Mouse (Mus musculus): Measurements from ENCODE around the gene Pick1. TPM values are rescaled to one million over a fixed set of nuclear protein-coding genes. Genes with fewer than 3 reads are reported as not detected.

The Pick1 gene
- polyA plus RNA-seq, 1 experiment, result 29.8 TPM

DNA sequence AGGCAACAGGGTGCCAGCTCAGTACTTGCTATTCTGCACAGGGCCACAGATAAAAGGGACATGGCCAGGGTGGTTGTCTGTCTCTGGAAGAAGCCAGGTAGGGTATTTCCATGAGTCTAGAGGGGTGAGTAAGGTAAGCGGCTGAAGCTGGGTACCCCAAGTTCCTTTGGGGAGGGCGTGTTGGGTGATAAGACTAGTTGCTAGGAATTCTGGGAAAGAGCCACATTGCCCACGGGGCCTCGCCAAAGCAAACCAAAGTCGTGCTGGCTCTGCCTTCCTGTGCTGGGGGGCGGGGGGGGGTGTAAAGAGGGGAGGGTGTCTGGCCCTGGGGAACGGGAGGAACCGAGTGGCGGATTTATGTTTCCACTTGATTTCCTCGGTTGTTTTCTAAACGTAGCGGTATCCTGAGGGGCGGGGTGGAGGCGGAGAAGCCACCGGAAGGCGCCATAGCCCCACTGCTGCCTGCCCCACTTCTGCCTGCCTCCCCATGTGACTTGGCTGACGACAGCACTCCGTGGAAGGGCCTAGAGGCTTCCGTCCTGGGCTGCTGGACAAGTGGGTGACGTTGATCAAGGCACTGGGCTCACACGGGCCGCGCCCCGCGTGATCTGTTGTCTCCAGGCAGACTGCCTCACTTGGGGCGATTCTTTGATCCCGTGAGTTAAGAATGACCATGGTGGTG is 20.1 kb upstream of the Pick1 start:
- peak; percentile 84 for DNase-seq
- H3K27me3 ChIP-seq (replicated peaks; ENCODE audit: control insufficient read depth, insufficient read depth, low read length), result no peaks in the 10 kb centered on the region
- 0 out of 2 replicates have a peak, but pooled peaks cover 2% of the 10 kb centered on the region for H3K4me1 ChIP-seq (ENCODE audit: control insufficient read depth, insufficient read depth, low read length)
- 58% methylated on average over 27 of the region's 27 CpGs for WGBS
- no peaks in the 10 kb centered on the region for H3K36me3 ChIP-seq (ENCODE audit: control insufficient read depth, insufficient read depth, low read length)
- no peak for TF ChIP-seq CTCF (conservative IDR thresholded peaks at IDR 0.05; ENCODE audit: insufficient read depth, insufficient read length, low read depth, low read length)
- TF ChIP-seq POLR2A (IDR thresholded peaks at IDR 0.05; ENCODE audit: low read depth, low read length), result no peak
- H3K4me3 ChIP-seq (ENCODE audit: insufficient read depth, low read depth, low read length), result peak overlapping the region; percentile 31
- peak overlapping the region; percentile 39; the same call in 1 of the 2 replicates for H3K27ac ChIP-seq (ENCODE audit: insufficient read depth, low read depth, low read length)

DNA sequence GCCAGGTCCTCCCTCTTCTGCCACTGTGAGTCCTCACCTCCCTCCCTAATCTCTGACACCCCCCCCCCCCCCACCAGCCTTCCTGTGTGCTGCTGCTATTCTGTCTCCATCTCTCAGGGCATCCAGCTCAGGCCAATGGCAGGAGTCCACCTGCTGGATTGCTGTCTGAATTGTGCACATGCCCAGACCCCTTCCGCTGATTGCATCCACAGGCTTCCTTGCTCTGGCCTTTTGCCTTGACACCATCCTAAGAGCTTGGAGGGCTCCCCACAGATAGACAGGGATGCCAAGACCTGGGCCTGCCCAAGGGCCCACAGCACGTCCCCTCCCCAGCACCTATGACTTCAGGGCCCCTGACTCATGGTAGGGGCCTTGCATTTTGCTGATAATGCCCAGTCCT is 18.6 kb upstream of the Pick1 start:
- H3K4me3 ChIP-seq (ENCODE audit: insufficient read depth, low read depth, low read length), result no peak overlapping the region
- no peaks in the 10 kb centered on the region for H3K36me3 ChIP-seq (ENCODE audit: control insufficient read depth, insufficient read depth, low read length)
- H3K4me1 ChIP-seq (ENCODE audit: control insufficient read depth, insufficient read depth, low read length), result 0 out of 2 replicates have a peak, but pooled peaks cover 3% of the 10 kb centered on the region
- H3K27ac ChIP-seq (ENCODE audit: insufficient read depth, low read depth, low read length), result no peak overlapping the region
- no peaks in the 10 kb centered on the region for H3K27me3 ChIP-seq (replicated peaks; ENCODE audit: control insufficient read depth, insufficient read depth, low read length)
- TF ChIP-seq CTCF (conservative IDR thresholded peaks at IDR 0.05; ENCODE audit: insufficient read depth, insufficient read length, low read depth, low read length) (no peak), POLR2A (IDR thresholded peaks at IDR 0.05; ENCODE audit: low read depth, low read length) (no peak)
- WGBS, result 81% methylated on average over 2 of the region's 2 CpGs
- no peak for DNase-seq

DNA sequence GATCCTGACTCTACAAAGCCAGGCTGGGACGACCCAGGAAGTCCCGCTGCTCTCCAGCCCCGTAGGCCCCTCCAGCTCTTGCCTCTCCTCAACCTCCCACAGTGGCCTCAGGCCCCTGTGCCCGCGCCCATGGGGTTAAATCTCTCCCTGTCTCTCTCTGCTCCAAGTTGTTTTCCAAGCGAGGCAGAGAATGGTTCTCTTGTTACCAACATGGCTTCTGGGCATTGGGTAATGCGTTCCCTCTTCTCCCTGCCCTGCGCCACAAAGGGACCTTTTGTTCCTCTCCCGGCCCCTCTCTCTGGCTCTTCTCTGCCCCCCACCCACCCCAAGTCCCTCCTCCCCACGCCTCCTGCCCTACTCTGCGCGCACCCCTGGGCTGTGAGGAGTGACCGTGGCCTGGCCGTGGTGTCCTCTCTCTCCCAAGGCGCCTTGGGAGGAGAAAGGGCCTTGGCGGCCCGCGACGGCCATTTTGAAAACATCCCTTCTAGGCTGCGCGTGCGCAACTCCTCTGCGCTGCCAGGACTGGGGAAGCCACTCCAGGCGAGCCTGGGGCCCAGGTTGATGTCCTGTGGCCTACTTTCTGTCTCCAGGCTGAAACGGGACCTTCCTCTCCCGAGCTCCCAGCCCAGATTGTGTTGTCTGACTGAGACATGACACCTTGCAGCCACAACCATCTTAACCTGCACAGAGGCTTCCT is 16.1 kb upstream of the Pick1 start:
- 0 out of 2 replicates have a peak, but pooled peaks cover 3% of the 10 kb centered on the region for H3K4me1 ChIP-seq (ENCODE audit: control insufficient read depth, insufficient read depth, low read length)
- TF ChIP-seq CTCF (conservative IDR thresholded peaks at IDR 0.05; ENCODE audit: insufficient read depth, insufficient read length, low read depth, low read length) (no peak), POLR2A (IDR thresholded peaks at IDR 0.05; ENCODE audit: low read depth, low read length) (no peak)
- no peaks in the 10 kb centered on the region for H3K36me3 ChIP-seq (ENCODE audit: control insufficient read depth, insufficient read depth, low read length)
- DNase-seq, result no peak
- 87% methylated on average over 26 of the region's 26 CpGs for WGBS
- no peaks in the 10 kb centered on the region for H3K27me3 ChIP-seq (replicated peaks; ENCODE audit: control insufficient read depth, insufficient read depth, low read length)
- no peak overlapping the region for H3K27ac ChIP-seq (ENCODE audit: insufficient read depth, low read depth, low read length)
- H3K4me3 ChIP-seq (ENCODE audit: insufficient read depth, low read depth, low read length), result no peak overlapping the region

DNA sequence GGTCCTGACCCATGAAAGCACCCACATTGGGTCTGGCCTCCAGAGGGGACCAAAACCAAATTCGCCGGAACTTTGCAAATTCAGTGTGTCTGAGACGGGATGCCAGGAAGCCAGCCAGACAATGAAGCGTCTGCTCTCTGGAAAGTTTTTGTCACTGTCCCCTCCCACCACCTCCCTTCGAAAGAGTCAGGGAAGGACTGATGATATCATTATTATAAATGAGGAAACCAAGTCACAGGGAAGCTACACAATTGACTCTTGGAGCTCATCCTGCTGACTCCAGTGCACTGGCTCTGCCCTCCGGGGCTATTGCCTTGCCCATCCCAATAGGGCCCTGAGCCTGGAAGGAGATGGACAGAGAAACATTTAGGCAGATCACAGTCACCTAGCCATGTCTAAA is 15.4 kb upstream of the Pick1 start:
- Histone ChIP-seq H3K27me3 (replicated peaks; ENCODE audit: control insufficient read depth, insufficient read depth, low read length) (no peaks in the 10 kb centered on the region), H3K4me3 (ENCODE audit: insufficient read depth, low read depth, low read length) (no peak overlapping the region), H3K36me3 (ENCODE audit: control insufficient read depth, insufficient read depth, low read length) (no peaks in the 10 kb centered on the region), H3K27ac (ENCODE audit: insufficient read depth, low read depth, low read length) (no peak overlapping the region), H3K4me1 (ENCODE audit: control insufficient read depth, insufficient read depth, low read length) (0 out of 2 replicates have a peak, but pooled peaks cover 3% of the 10 kb centered on the region)
- WGBS, result 75% methylated on average over 6 of the region's 6 CpGs
- TF ChIP-seq POLR2A (IDR thresholded peaks at IDR 0.05; ENCODE audit: low read depth, low read length), result no peak
- peak; percentile 55 for DNase-seq

DNA sequence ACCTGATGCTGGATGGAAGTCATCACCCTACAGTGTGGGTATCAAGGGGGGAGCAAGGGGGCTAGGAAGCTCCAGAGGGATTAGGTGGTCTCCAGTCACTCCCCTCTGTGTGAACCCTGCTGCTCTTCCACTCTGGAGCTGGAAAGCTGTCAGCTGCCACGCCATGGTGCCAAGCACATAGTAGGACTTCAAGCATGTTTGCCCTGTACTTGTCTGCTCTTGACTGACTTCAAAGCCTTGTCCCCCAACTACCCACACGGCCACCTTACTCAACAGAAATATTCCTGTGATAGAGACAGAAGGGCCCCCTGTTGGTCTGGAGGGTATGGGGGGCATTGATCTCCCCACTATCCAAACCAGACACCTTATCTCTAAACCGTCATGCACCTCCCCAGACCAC is 12.8 kb upstream of the Pick1 start:
- DNase-seq, result no peak
- 0 out of 2 replicates have a peak, but pooled peaks cover 3% of the 10 kb centered on the region for H3K4me1 ChIP-seq (ENCODE audit: control insufficient read depth, insufficient read depth, low read length)
- WGBS, result 79% methylated on average over 3 of the region's 3 CpGs
- H3K27me3 ChIP-seq (replicated peaks; ENCODE audit: control insufficient read depth, insufficient read depth, low read length), result no peaks in the 10 kb centered on the region
- no peak overlapping the region for H3K4me3 ChIP-seq (ENCODE audit: insufficient read depth, low read depth, low read length)
- TF ChIP-seq POLR2A (IDR thresholded peaks at IDR 0.05; ENCODE audit: low read depth, low read length) (no peak), CTCF (conservative IDR thresholded peaks at IDR 0.05; ENCODE audit: insufficient read depth, insufficient read length, low read depth, low read length) (no peak)
- no peak overlapping the region for H3K27ac ChIP-seq (ENCODE audit: insufficient read depth, low read depth, low read length)
- H3K36me3 ChIP-seq (ENCODE audit: control insufficient read depth, insufficient read depth, low read length), result no peaks in the 10 kb centered on the region

DNA sequence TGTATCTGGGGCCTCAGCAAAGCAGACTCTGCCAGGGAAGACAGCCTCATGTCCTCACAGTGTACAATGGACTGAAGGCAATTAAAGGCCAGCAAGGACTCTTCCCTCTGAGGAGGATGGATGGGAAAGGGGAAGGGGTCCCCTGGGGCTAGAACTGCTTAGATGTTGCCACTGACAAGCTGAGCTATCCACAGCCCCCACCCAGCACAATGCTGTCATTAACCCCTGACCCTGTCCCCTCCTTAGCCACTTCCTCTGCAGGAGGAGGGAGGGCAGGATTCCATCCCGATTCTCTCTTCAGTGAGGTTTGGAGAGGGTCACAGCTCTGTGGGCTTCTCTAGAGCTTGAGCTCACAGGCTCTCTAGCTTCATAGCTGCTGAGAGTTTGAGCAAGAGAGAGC is 9.4 kb upstream of the Pick1 start:
- H3K36me3 ChIP-seq (ENCODE audit: control insufficient read depth, insufficient read depth, low read length), result no peaks in the 10 kb centered on the region
- peak; percentile 26 for DNase-seq
- TF ChIP-seq POLR2A (IDR thresholded peaks at IDR 0.05; ENCODE audit: low read depth, low read length), result no peak
- TF ChIP-seq CTCF (conservative IDR thresholded peaks at IDR 0.05; ENCODE audit: insufficient read depth, insufficient read length, low read depth, low read length), result no peak
- no peak overlapping the region for H3K4me3 ChIP-seq (ENCODE audit: insufficient read depth, low read depth, low read length)
- no peak overlapping the region for H3K27ac ChIP-seq (ENCODE audit: insufficient read depth, low read depth, low read length)
- no peaks in the 10 kb centered on the region for H3K4me1 ChIP-seq (ENCODE audit: control insufficient read depth, insufficient read depth, low read length)
- 14% methylated on average over 1 of the region's 1 CpGs for WGBS
- no peaks in the 10 kb centered on the region for H3K27me3 ChIP-seq (replicated peaks; ENCODE audit: control insufficient read depth, insufficient read depth, low read length)

DNA sequence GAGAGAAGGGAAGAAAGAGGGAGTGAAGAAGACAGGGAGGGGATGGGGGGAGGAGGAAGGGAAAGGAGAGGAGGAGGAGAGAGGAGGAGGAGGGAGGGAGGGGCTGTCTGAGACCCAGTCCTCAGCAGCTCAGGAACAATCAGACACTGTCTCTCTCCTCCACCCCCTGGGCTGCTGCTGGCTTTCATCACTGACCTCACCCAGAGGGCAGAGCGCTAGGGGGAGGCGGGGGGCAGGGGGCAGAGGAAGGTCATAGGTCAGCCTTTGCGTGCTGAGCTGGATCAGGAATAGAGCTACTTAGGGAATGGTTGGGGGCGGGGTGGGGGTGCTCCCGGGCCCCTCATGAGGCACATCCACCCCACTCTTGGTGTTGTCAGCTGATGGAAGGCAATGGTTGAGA is 5.3 kb upstream of the Pick1 start:
- 21% methylated on average over 5 of the region's 5 CpGs for WGBS
- H3K27ac ChIP-seq (ENCODE audit: insufficient read depth, low read depth, low read length), result no peak overlapping the region
- H3K27me3 ChIP-seq (replicated peaks; ENCODE audit: control insufficient read depth, insufficient read depth, low read length), result no peaks in the 10 kb centered on the region
- H3K4me3 ChIP-seq (ENCODE audit: insufficient read depth, low read depth, low read length), result no peak overlapping the region
- H3K36me3 ChIP-seq (ENCODE audit: control insufficient read depth, insufficient read depth, low read length), result no peaks in the 10 kb centered on the region
- DNase-seq, result no peak
- TF ChIP-seq CTCF (conservative IDR thresholded peaks at IDR 0.05; ENCODE audit: insufficient read depth, insufficient read length, low read depth, low read length) (no peak), POLR2A (IDR thresholded peaks at IDR 0.05; ENCODE audit: low read depth, low read length) (no peak)
- H3K4me1 ChIP-seq (ENCODE audit: control insufficient read depth, insufficient read depth, low read length), result no peaks in the 10 kb centered on the region

All from kidney, adult 2 months (tissue).